9 mouse cellular contexts compared by ENCODE assay signal in the genomic region with DNA sequence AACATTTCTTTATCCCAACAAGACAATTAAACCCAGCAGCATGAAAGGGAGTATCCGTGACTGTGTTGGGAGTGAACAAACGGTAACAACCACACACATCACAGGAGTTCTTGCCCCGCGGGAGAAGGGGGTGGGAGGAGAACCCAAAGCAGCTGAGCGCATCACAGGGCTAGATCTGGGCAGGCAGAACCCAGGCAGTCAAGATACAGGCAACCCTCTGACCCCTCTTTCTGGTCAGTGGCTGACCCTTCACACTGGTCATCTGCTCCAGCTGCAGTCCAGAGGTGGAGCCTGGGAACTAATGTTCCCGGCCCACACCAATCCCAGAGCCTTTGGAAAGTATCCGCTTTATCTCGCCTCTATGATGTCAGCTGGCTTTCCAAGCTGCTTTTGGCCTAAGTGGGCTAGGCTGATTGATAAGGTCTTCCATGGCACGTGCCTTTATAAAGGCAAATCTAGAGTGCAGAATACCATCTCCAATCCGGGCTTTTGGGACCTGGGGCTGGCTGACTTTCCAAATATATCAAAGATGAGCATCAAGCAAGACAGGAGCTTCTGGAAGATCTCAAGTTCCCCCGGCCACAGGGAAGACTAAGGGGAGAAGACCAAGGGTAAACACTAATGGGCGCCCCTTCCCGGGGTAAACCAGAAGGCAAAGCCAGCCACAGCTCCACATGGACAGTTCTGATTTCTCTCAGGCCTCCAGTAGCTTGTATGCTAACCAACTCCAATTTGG. TPM values are rescaled to one million over a fixed set of nuclear protein-coding genes. Genes with fewer than 3 reads are reported as not detected.
DNase-seq lines count a peak whose midpoint lies in the region; ATAC-seq lines count a peak whose summit lies in the region.
"Had no signal": no experiment of that assay in that cellular context is flagged by ENCODE, and none has a peak within 500 bp of the region (broad histone marks: within the 10 kb centered on the region; RNA-seq: fewer than 3 reads in every experiment).

No protein-coding gene starts in this region.

- H3K9me3 ChIP-seq in heart, embryonic 14.5 days (ENCODE audit: control insufficient read depth, low read length) = no peaks in the 10 kb centered on the region
- no peaks in the 10 kb centered on the region for H3K9me3 ChIP-seq in hindbrain, embryonic 14.5 days (ENCODE audit: control insufficient read depth, low read length)
- no peaks in the 10 kb centered on the region for H3K9me3 ChIP-seq in midbrain, embryonic 13.5 days

- no peak for DNase-seq in heart, postnatal 4 days
- DNase-seq in embryo, embryonic 11 days = peak; percentile 52
- DNase-seq in hindbrain, embryonic 14.5 days (ENCODE audit: low spot score) = no peak
- DNase-seq in cerebellum, postnatal 36 days = no peak
- DNase-seq in urinary bladder, postnatal 36 days (ENCODE audit: low spot score in 2 of 2) = no peak
- DNase-seq: cerebellum, adult 9-10 months had no signal

- peak overlapping the region; percentile 70 for H3K9ac ChIP-seq in heart, embryonic 14.5 days (ENCODE audit: low read length)
- H3K9ac ChIP-seq in hindbrain, embryonic 14.5 days = peak overlapping the region; percentile 44
- peak overlapping the region; percentile 64; the same call in 1 of the 2 replicates for H3K9ac ChIP-seq in midbrain, embryonic 13.5 days (replicated peaks)

- H3K36me3 ChIP-seq in heart, embryonic 14.5 days (ENCODE audit: control insufficient read depth, insufficient read depth, low read length) = no peaks in the 10 kb centered on the region
- no peaks in the 10 kb centered on the region for H3K36me3 ChIP-seq in hindbrain, embryonic 14.5 days (replicated peaks; ENCODE audit: control insufficient read depth, insufficient read depth)
- H3K36me3 ChIP-seq in midbrain, embryonic 13.5 days = no peaks in the 10 kb centered on the region

- 0 out of 2 replicates have a peak, but pooled peaks have one; percentile 20 for ATAC-seq in heart, embryonic 14.5 days (ENCODE audit: insufficient number of reproducible peaks, insufficient read depth, low FRiP score, low read depth)
- no peak for ATAC-seq in hindbrain, embryonic 14.5 days (ENCODE audit: low FRiP score)
- ATAC-seq in midbrain, embryonic 13.5 days = no peak; the same call in 1 of the 2 replicates
- ATAC-seq in activated CD4-positive, CD25-positive, alpha-beta regulatory T cell, adult 4 months = no peak

- H3K27me3 ChIP-seq in heart, embryonic 14.5 days (ENCODE audit: control insufficient read depth, insufficient read depth, low read length) = peaks cover 24% of the 10 kb centered on the region
- peaks cover 80% of the 10 kb centered on the region for H3K27me3 ChIP-seq in hindbrain, embryonic 14.5 days (ENCODE audit: control insufficient read depth, insufficient read depth, low read length)
- H3K27me3 ChIP-seq in midbrain, embryonic 13.5 days = peaks cover 95% of the 10 kb centered on the region

- H3K4me2 ChIP-seq in heart, embryonic 14.5 days (ENCODE audit: low read length) = peak overlapping the region; percentile 100
- H3K4me2 ChIP-seq in hindbrain, embryonic 14.5 days (replicated peaks) = peak overlapping the region; percentile 82
- peak overlapping the region; percentile 86 for H3K4me2 ChIP-seq in midbrain, embryonic 13.5 days (replicated peaks)

- H3K27ac ChIP-seq in heart, embryonic 14.5 days (replicated peaks in 1 of 2; ENCODE audit: control insufficient read depth in 1 of 2, insufficient read depth in 1 of 2, low read depth in 2 of 2, low read length in 2 of 2) = no peak overlapping the region
- peak overlapping the region; percentile 60; the same call in 1 of the 2 replicates for H3K27ac ChIP-seq in hindbrain, embryonic 14.5 days
- peak overlapping the region; percentile 77 for H3K27ac ChIP-seq in midbrain, embryonic 13.5 days

- H3K4me1 ChIP-seq in heart, embryonic 14.5 days (ENCODE audit: control insufficient read depth in 2 of 2, insufficient read depth in 2 of 2, low read length in 2 of 2) = peaks cover 5 to 13% of the 10 kb centered on the region in 2 experiments
- H3K4me1 ChIP-seq in hindbrain, embryonic 14.5 days (replicated peaks; ENCODE audit: control insufficient read depth, insufficient read depth, low read length) = peaks cover 9% of the 10 kb centered on the region; the same call in 1 of the 2 replicates
- peaks cover 41% of the 10 kb centered on the region for H3K4me1 ChIP-seq in midbrain, embryonic 13.5 days (replicated peaks)

- 15% methylated on average over 13 of the region's 13 CpGs for WGBS in heart, embryonic 14.5 days
- WGBS in hindbrain, embryonic 14.5 days = 23% methylated on average over 13 of the region's 13 CpGs
- 28% methylated on average over 13 of the region's 13 CpGs for WGBS in midbrain, embryonic 13.5 days

- H3K4me3 ChIP-seq in heart, embryonic 14.5 days (ENCODE audit: control insufficient read depth in 1 of 2, insufficient read depth in 1 of 2, low read depth in 1 of 2, low read length in 2 of 2) = peak overlapping the region; percentile 48 to 57
- H3K4me3 ChIP-seq in hindbrain, embryonic 14.5 days (replicated peaks; ENCODE audit: low read length) = peak overlapping the region; percentile 36
- peak overlapping the region; percentile 47 for H3K4me3 ChIP-seq in midbrain, embryonic 13.5 days (replicated peaks)

RNA-seq across cellular contexts. Expression of gene Rnf220, which starts 11.6 kb away (rescaled TPM):
- 31.5 and 36.4 TPM in 2 replicates for polyA plus RNA-seq in heart, embryonic 14.5 days (2014; fragmentation: Nextera tagmentation; extraction: Ambion mirVana)
- total RNA-seq in heart, postnatal 4 days (2021) = 10 to 100 TPM; 45.8 to 46.7 TPM
- polyA plus RNA-seq in hindbrain, embryonic 14.5 days (2014; fragmentation: Nextera tagmentation; extraction: Ambion mirVana) = 87.8 and 94.0 TPM in 2 replicates
- 124 and 134 TPM in 2 replicates for polyA plus RNA-seq in midbrain, embryonic 13.5 days (2015; fragmentation: Nextera tagmentation; extraction: Ambion mirVana)
- polyA plus RNA-seq in activated CD4-positive, CD25-positive, alpha-beta regulatory T cell, adult 4 months (2017; shearing (Covaris generic)) = 10 to 100 TPM; 14.1 to 19.8 TPM

Comparison
In these comparisons a context has a peak if more than half of its experiments do, and no peak if none do; other contexts are left out.
1. H3K27ac ChIP-seq: peak in hindbrain, embryonic 14.5 days (single experiment) and midbrain, embryonic 13.5 days (single experiment); none in heart, embryonic 14.5 days (0 of 2).
2. Peak in every context shown above with its lines, with median percentiles within 50 percentile points of each other: H3K4me2 ChIP-seq, H3K4me3 ChIP-seq and H3K9ac ChIP-seq.